Mouse (Mus musculus): ENCODE results near the gene Zbtb20. TPM values are rescaled to one million over a fixed set of nuclear protein-coding genes. Genes with fewer than 3 reads are reported as not detected.

The Zbtb20 gene
- polyA plus RNA-seq, 1 experiment: 0.13 TPM

GRCm38 (mm10) chr16:43397629-43398323 is 522.1 kb downstream of the Zbtb20 start:
- TF ChIP-seq GATA1 (IDR thresholded peaks at IDR 0.05; ENCODE audit: low read length) (no peak), TAL1 (IDR thresholded peaks at IDR 0.05; ENCODE audit: low read length) (no peak)
- Histone ChIP-seq H3K36me3 (ENCODE audit: control insufficient read depth) (no peaks in the 10 kb centered on the region), H3K27me3 (ENCODE audit: control insufficient read depth) (no peaks in the 10 kb centered on the region), H3K4me1 (ENCODE audit: control insufficient read depth) (no peaks in the 10 kb centered on the region), H3K9me3 (ENCODE audit: control insufficient read depth, low read length) (no peaks in the 10 kb centered on the region), H3K4me3 (replicated peaks) (no peak overlapping the region)

GRCm38 (mm10) chr16:43399428-43399827 is 523.7 kb downstream of the Zbtb20 start:
- Histone ChIP-seq H3K27me3 (ENCODE audit: control insufficient read depth) (no peaks in the 10 kb centered on the region), H3K4me1 (ENCODE audit: control insufficient read depth) (no peaks in the 10 kb centered on the region), H3K9me3 (ENCODE audit: control insufficient read depth, low read length) (no peaks in the 10 kb centered on the region), H3K4me3 (replicated peaks) (no peak overlapping the region), H3K36me3 (ENCODE audit: control insufficient read depth) (no peaks in the 10 kb centered on the region)
- no peak for TF ChIP-seq TAL1 (IDR thresholded peaks at IDR 0.05; ENCODE audit: low read length)
- no peak for TF ChIP-seq GATA1 (IDR thresholded peaks at IDR 0.05; ENCODE audit: low read length)

GRCm38 (mm10) chr16:43400046-43400445 is 524.4 kb downstream of the Zbtb20 start:
- Histone ChIP-seq H3K9me3 (ENCODE audit: control insufficient read depth, low read length) (no peaks in the 10 kb centered on the region), H3K4me3 (replicated peaks) (no peak overlapping the region), H3K4me1 (ENCODE audit: control insufficient read depth) (no peaks in the 10 kb centered on the region), H3K27me3 (ENCODE audit: control insufficient read depth) (no peaks in the 10 kb centered on the region), H3K36me3 (ENCODE audit: control insufficient read depth) (no peaks in the 10 kb centered on the region)
- no peak for TF ChIP-seq GATA1 (IDR thresholded peaks at IDR 0.05; ENCODE audit: low read length)
- TF ChIP-seq TAL1 (IDR thresholded peaks at IDR 0.05; ENCODE audit: low read length): no peak

- H3K36me3 ChIP-seq (ENCODE audit: control insufficient read depth): no peaks in the 10 kb centered on the region
- no peaks in the 10 kb centered on the region for H3K4me1 ChIP-seq (ENCODE audit: control insufficient read depth)
- TF ChIP-seq TAL1 (IDR thresholded peaks at IDR 0.05; ENCODE audit: low read length) (no peak), GATA1 (IDR thresholded peaks at IDR 0.05; ENCODE audit: low read length) (no peak)
- H3K9me3 ChIP-seq (ENCODE audit: control insufficient read depth, low read length): no peaks in the 10 kb centered on the region
- H3K4me3 ChIP-seq (replicated peaks): no peak overlapping the region
- H3K27me3 ChIP-seq (ENCODE audit: control insufficient read depth): no peaks in the 10 kb centered on the region
These were observed 525.3 kb downstream of the Zbtb20 start for GRCm38 (mm10) chr16:43400949-43401348.

GRCm38 (mm10) chr16:43402888-43403287 is 527.2 kb downstream of the Zbtb20 start:
- no peaks in the 10 kb centered on the region for H3K9me3 ChIP-seq (ENCODE audit: control insufficient read depth, low read length)
- H3K4me3 ChIP-seq (replicated peaks): no peak overlapping the region
- H3K4me1 ChIP-seq (ENCODE audit: control insufficient read depth): no peaks in the 10 kb centered on the region
- H3K36me3 ChIP-seq (ENCODE audit: control insufficient read depth): no peaks in the 10 kb centered on the region
- TF ChIP-seq TAL1 (IDR thresholded peaks at IDR 0.05; ENCODE audit: low read length): no peak
- TF ChIP-seq GATA1 (IDR thresholded peaks at IDR 0.05; ENCODE audit: low read length): no peak
- H3K27me3 ChIP-seq (ENCODE audit: control insufficient read depth): no peaks in the 10 kb centered on the region

GRCm38 (mm10) chr16:43405089-43405488 is 529.4 kb downstream of the Zbtb20 start:
- no peaks in the 10 kb centered on the region for H3K36me3 ChIP-seq (ENCODE audit: control insufficient read depth)
- H3K4me3 ChIP-seq (replicated peaks): no peak overlapping the region
- TF ChIP-seq GATA1 (IDR thresholded peaks at IDR 0.05; ENCODE audit: low read length): no peak
- TF ChIP-seq TAL1 (IDR thresholded peaks at IDR 0.05; ENCODE audit: low read length): no peak
- no peaks in the 10 kb centered on the region for H3K4me1 ChIP-seq (ENCODE audit: control insufficient read depth)
- no peaks in the 10 kb centered on the region for H3K27me3 ChIP-seq (ENCODE audit: control insufficient read depth)
- H3K9me3 ChIP-seq (ENCODE audit: control insufficient read depth, low read length): no peaks in the 10 kb centered on the region

- Histone ChIP-seq H3K4me3 (replicated peaks) (no peak overlapping the region), H3K4me1 (ENCODE audit: control insufficient read depth) (no peaks in the 10 kb centered on the region), H3K9me3 (ENCODE audit: control insufficient read depth, low read length) (no peaks in the 10 kb centered on the region), H3K36me3 (ENCODE audit: control insufficient read depth) (no peaks in the 10 kb centered on the region), H3K27me3 (ENCODE audit: control insufficient read depth) (no peaks in the 10 kb centered on the region)
- TF ChIP-seq GATA1 (IDR thresholded peaks at IDR 0.05; ENCODE audit: low read length) (no peak), TAL1 (IDR thresholded peaks at IDR 0.05; ENCODE audit: low read length) (no peak)
These were observed 532.0 kb downstream of the Zbtb20 start for GRCm38 (mm10) chr16:43407594-43408142.

GRCm38 (mm10) chr16:43408622-43409021 is 532.9 kb downstream of the Zbtb20 start:
- Histone ChIP-seq H3K9me3 (ENCODE audit: control insufficient read depth, low read length) (no peaks in the 10 kb centered on the region), H3K4me1 (ENCODE audit: control insufficient read depth) (no peaks in the 10 kb centered on the region), H3K27me3 (ENCODE audit: control insufficient read depth) (no peaks in the 10 kb centered on the region), H3K36me3 (ENCODE audit: control insufficient read depth) (no peaks in the 10 kb centered on the region), H3K4me3 (replicated peaks) (no peak overlapping the region)
- TF ChIP-seq TAL1 (IDR thresholded peaks at IDR 0.05; ENCODE audit: low read length) (no peak), GATA1 (IDR thresholded peaks at IDR 0.05; ENCODE audit: low read length) (no peak)

GRCm38 (mm10) chr16:43409108-43409909 is 533.6 kb downstream of the Zbtb20 start:
- TF ChIP-seq GATA1 (IDR thresholded peaks at IDR 0.05; ENCODE audit: low read length): no peak
- TF ChIP-seq TAL1 (IDR thresholded peaks at IDR 0.05; ENCODE audit: low read length): no peak
- H3K4me1 ChIP-seq (ENCODE audit: control insufficient read depth): no peaks in the 10 kb centered on the region
- no peak overlapping the region for H3K4me3 ChIP-seq (replicated peaks)
- H3K9me3 ChIP-seq (ENCODE audit: control insufficient read depth, low read length): no peaks in the 10 kb centered on the region
- no peaks in the 10 kb centered on the region for H3K36me3 ChIP-seq (ENCODE audit: control insufficient read depth)
- no peaks in the 10 kb centered on the region for H3K27me3 ChIP-seq (ENCODE audit: control insufficient read depth)

Data from erythroblast, embryonic 14.5 days (primary cell).